Mouse (Mus musculus): ENCODE measurements around the gene Prep.

DNA sequence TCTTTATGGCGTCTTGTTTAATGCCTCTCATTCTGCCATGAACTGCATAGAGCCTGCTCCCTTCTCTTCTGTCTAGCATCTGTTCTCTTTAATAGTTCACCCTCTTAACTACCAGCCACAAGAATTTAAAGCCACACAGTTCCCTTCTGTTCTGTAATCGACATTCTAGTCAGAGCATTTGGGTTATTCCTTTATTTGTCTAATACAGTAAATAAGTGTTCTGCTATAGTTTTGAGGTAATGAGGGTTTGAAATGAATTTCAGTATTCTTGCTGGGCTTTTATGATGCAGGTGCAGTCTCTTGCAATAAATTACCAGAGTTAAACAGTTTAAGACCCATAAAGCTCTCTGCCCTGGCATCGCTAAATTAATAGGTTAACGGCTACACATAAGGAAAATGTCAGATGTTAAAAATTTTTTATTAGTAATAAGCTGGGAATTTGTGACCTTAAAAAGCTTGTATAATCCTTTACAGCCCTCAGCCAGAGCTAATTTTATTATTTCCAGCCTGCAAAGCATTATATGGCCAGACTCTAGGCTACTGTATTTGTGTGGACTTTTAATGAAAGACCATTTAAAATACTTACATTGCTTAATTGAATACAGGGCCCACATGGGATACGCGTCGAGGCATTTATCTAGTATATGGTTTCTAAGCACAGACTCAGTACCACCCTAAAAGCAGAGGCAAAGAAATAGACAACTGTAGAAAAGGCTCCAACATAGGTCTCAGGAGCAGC is 73.6 kb downstream of the Prep start:
- TF ChIP-seq CTCF (IDR thresholded peaks at IDR 0.05; ENCODE audit: control insufficient read depth, insufficient read depth, insufficient read length), result no peak
- no peak for TF ChIP-seq CEBPB (IDR thresholded peaks at IDR 0.05; ENCODE audit: low read depth)
- TF ChIP-seq MYOD1 (IDR thresholded peaks at IDR 0.05; ENCODE audit: control insufficient read depth, insufficient read length, low read depth), result no peak
- no peak for TF ChIP-seq MAX (IDR thresholded peaks at IDR 0.05)
